Mouse (Mus musculus) stomach, embryonic 14.5 days (tissue): Measurements from ENCODE around the gene Dera. TPM values are rescaled to one million over a fixed set of nuclear protein-coding genes. Genes with fewer than 3 reads are reported as not detected.

Experiments
- ATAC-seq: fragments of 200-750 bp; cut with Nextera tagmentation; 2 replicates; pipeline ENCODE4 v1.8.0; 2017; ENCODE audit warnings: low read depth, moderate TSS enrichment; ENCODE audit not compliant: insufficient number of reproducible peaks, insufficient read depth, low FRiP score
- H3K27ac ChIP-seq: fragments of 300-500 bp; sonication (generic); 2 replicates; pipeline ENCODE4 v1.5.1; 2014; ENCODE audit warnings: mild to moderate bottlenecking, low read length, moderate library complexity, mixed read lengths
- H3K27me3 ChIP-seq: fragments of 300-500 bp; sonication (generic); 2 replicates; pipeline ENCODE4 v1.6.1; 2014; ENCODE audit warnings: low read length, control low read depth, mixed read lengths; ENCODE audit not compliant: control insufficient read depth, insufficient read depth
- H3K36me3 ChIP-seq: fragments of 300-500 bp; sonication (generic); 2 replicates; pipeline ENCODE4 v1.6.1; 2014; ENCODE audit warnings: mild to moderate bottlenecking, control low read depth, low read length, moderate library complexity, mixed read lengths; ENCODE audit not compliant: control insufficient read depth, insufficient read depth
- H3K4me1 ChIP-seq: fragments of 300-500 bp; sonication (generic); 2 replicates; pipeline ENCODE4 v1.6.1; 2014; ENCODE audit warnings: low read length, control low read depth, mixed read lengths; ENCODE audit not compliant: control insufficient read depth, insufficient read depth
- H3K4me2 ChIP-seq: fragments of 300-500 bp; sonication (generic); replicated peaks from 2 replicates; pipeline ENCODE4 v1.6.1; 2014; ENCODE audit warnings: low read depth, low read length, control low read depth
- H3K4me3 ChIP-seq: fragments of 300-500 bp; sonication (generic); 2 replicates; pipeline ENCODE4 v1.5.1; 2014; ENCODE audit warnings: low read depth, low read length, control low read depth
- H3K9ac ChIP-seq: fragments of 300-500 bp; sonication (generic); replicated peaks from 2 replicates; pipeline ENCODE4 v1.6.1; 2014; ENCODE audit warnings: low read depth, mild to moderate bottlenecking, control low read depth, low read length, moderate library complexity, mixed read lengths
- H3K9me3 ChIP-seq: fragments of 300-500 bp; sonication (generic); 2 replicates; pipeline ENCODE4 v1.6.1; 2016; ENCODE audit warnings: low read depth, low read length, control low read depth; ENCODE audit not compliant: control insufficient read depth
- WGBS: fragments of 180-500 bp; shearing (Covaris S2); extraction: QIAGEN DNeasy Blood & Tissue Kit; methylation state at CpG from one replicate; pipeline ENCODE4 v1.1.7; 2014; 5-methylcytosine and 5-hydroxymethylcytosine counted together
- polyA plus RNA-seq: library from polyadenylated mRNA; unstranded; fragments of >200 nt; fragmentation: Nextera tagmentation; extraction: Ambion mirVana; gene quantifications from 2 replicates; pipeline ENCODE4 v1.2.1, GENCODE M21; 2014

Dera gene
- polyA plus RNA-seq, 1 experiment from 2014 or later = 50.7 TPM

DNA sequence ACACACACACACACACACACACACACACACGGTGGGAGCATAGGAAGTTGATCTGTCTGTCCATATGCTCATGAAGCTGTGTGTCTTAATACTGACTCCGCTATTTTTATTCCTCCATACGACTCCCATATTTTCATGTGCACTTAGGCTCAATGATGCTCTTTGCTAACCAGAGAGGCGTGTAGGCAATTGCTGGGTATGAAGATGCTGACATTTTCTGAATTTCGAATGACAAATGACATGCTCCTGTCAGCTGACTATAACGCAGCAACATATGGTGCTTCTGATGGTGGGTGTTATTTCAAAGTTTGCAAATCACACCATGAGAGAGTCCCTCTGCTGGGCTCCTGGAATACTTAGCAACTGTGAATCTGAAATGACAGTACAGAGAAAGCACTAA is 116.3 kb downstream of the Dera start:
- 82% methylated on average over 6 of the region's 6 CpGs for WGBS
- Histone ChIP-seq H3K4me2 (no peak overlapping the region), H3K9ac (no peak overlapping the region), H3K36me3 (no peaks in the 10 kb centered on the region), H3K27me3 (no peaks in the 10 kb centered on the region), H3K9me3 (no peaks in the 10 kb centered on the region), H3K27ac (no peak overlapping the region), H3K4me3 (no peak overlapping the region), H3K4me1 (no peaks in the 10 kb centered on the region)
- ATAC-seq = no peak

GRCm38 (mm10) chr6:137872055-137872735 is 117.8 kb downstream of the Dera start:
- Histone ChIP-seq H3K36me3 (no peaks in the 10 kb centered on the region), H3K4me3 (no peak overlapping the region), H3K4me1 (no peaks in the 10 kb centered on the region), H3K27ac (no peak overlapping the region), H3K27me3 (no peaks in the 10 kb centered on the region), H3K9ac (no peak overlapping the region), H3K4me2 (no peak overlapping the region), H3K9me3 (no peaks in the 10 kb centered on the region)
- 38% methylated on average over 17 of the region's 17 CpGs for WGBS
- no peak for ATAC-seq

- H3K4me2 ChIP-seq = no peak overlapping the region
- H3K9ac ChIP-seq = no peak overlapping the region
- no peak overlapping the region for H3K4me3 ChIP-seq
- no peaks in the 10 kb centered on the region for H3K27me3 ChIP-seq
- H3K36me3 ChIP-seq = no peaks in the 10 kb centered on the region
- H3K4me1 ChIP-seq = no peaks in the 10 kb centered on the region
- H3K9me3 ChIP-seq = no peaks in the 10 kb centered on the region
- 59% methylated on average over 8 of the region's 8 CpGs for WGBS
- H3K27ac ChIP-seq = no peak overlapping the region
- ATAC-seq = peak; percentile 29; the same call in 1 of the 2 replicates
Observed at GRCm38 (mm10) chr6:137874471-137875244, 120.3 kb downstream of the Dera start.

GRCm38 (mm10) chr6:137885644-137886043 is 131.3 kb downstream of the Dera start:
- no peak overlapping the region for H3K4me3 ChIP-seq
- no peak overlapping the region for H3K9ac ChIP-seq
- ATAC-seq = no peak
- no peaks in the 10 kb centered on the region for H3K4me1 ChIP-seq
- no peak overlapping the region for H3K27ac ChIP-seq
- no peaks in the 10 kb centered on the region for H3K9me3 ChIP-seq
- H3K36me3 ChIP-seq = no peaks in the 10 kb centered on the region
- H3K4me2 ChIP-seq = no peak overlapping the region
- H3K27me3 ChIP-seq = no peaks in the 10 kb centered on the region
- 77% methylated on average over 6 of the region's 6 CpGs for WGBS

DNA sequence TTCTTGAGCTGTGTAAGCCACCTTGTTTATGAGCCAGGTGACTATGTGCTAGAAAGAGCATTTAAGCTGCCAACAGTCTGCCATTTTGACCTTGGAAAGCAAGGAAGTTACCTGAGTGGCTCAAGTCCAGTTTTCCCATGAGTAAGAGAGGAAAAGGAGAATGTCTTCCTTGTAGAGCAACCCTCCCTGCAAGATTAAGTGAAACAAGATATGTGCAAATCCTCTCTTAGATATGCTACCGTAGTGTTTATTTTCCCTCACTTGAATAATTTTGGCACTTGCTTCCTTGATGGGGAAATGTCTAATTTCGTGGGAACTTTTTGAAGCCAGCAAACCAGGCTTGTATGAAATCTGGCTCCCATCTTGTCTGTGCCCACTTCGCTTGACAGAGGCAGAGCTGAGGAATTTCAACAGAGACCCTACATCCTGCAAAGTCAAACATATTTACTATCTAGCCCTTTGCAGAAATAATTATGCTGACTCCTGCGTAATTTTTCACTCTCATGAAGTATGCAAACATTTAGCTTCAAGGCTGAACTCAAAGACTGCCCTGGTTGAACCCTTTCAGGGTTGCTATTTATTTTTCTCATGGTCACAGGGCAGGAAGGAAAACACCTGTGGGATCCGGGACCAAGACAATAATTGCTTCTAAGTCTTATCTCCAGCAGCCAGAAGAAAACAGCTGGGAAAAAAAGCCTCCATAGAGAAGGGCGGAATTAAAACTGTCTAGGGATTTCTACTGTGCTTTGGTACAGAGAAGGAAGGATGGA is 132.0 kb downstream of the Dera start:
- Histone ChIP-seq H3K9ac (no peak overlapping the region), H3K27ac (peak overlapping the region; percentile 4; the same call in 1 of the 2 replicates), H3K4me3 (no peak overlapping the region), H3K9me3 (no peaks in the 10 kb centered on the region), H3K4me1 (no peaks in the 10 kb centered on the region), H3K36me3 (no peaks in the 10 kb centered on the region), H3K4me2 (no peak overlapping the region), H3K27me3 (no peaks in the 10 kb centered on the region)
- WGBS = 13% methylated on average over 6 of the region's 6 CpGs
- no peak for ATAC-seq

DNA sequence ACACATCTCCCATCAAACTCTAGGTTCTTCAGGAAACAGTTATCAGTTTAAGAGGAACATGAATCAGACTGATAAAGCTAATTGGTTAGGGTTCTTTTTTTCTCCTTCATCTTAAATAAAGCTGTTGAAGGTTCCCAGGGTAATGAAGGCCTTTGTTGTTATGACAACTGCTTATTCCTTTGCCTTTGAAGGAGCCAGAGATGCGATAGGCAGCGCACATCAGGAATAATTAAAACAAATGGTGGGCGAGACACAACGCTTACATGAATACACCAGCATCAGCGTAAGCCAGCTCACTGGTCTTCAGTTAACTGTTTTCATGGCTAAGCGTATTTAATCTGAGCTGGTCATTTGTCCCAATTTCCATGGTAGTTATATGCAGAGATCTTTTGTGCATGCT is 132.9 kb downstream of the Dera start:
- no peaks in the 10 kb centered on the region for H3K27me3 ChIP-seq
- H3K4me3 ChIP-seq = no peak overlapping the region
- H3K36me3 ChIP-seq = no peaks in the 10 kb centered on the region
- H3K9ac ChIP-seq = no peak overlapping the region
- H3K4me1 ChIP-seq = no peaks in the 10 kb centered on the region
- no peaks in the 10 kb centered on the region for H3K9me3 ChIP-seq
- H3K27ac ChIP-seq = no peak overlapping the region
- no peak for ATAC-seq
- WGBS = 69% methylated on average over 6 of the region's 6 CpGs
- no peak overlapping the region for H3K4me2 ChIP-seq

DNA sequence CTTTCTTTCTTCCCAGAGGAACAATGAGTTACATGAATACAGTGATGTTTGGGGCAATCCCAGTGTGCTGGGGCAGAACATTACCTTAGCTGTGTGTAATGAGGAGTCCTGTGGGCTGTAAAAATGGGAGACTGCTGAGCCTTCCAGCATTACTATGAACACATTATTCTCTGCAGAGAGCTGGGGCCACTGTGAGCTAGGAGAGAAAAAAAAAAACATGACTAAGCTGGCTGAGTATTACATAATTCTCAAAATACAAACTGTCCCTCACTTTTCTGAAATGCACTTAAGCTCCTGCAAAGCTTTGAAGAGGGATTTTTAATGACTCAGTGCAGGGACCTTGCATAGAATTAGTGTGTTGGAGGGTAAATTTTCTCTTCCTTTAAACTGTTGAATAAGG is 143.3 kb downstream of the Dera start:
- ATAC-seq = no peak
- Histone ChIP-seq H3K27me3 (no peaks in the 10 kb centered on the region), H3K9ac (no peak overlapping the region), H3K4me2 (no peak overlapping the region), H3K36me3 (no peaks in the 10 kb centered on the region), H3K4me1 (no peaks in the 10 kb centered on the region), H3K4me3 (no peak overlapping the region), H3K27ac (no peak overlapping the region), H3K9me3 (no peaks in the 10 kb centered on the region)

DNA sequence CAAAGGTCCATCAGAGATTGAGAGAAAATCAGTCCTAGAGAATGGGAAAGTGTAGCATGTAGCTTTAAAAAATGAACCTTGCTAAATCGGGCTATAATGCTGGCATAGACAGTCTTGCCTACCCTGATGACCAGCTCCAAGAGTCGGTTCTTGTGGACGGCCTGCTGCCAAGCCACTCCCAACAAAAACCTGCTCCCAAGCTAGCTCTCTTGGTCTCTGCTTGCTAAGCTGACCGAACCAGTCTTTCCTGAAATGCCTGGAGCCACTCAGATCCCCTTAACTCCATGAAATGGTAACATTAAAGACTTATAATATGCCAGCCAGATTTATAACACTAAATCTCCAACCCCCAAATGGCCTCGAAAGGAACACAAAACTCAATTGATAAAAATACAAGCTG is 146.9 kb downstream of the Dera start:
- Histone ChIP-seq H3K4me3 (no peak overlapping the region), H3K9me3 (no peaks in the 10 kb centered on the region), H3K4me2 (no peak overlapping the region), H3K27ac (no peak overlapping the region), H3K36me3 (no peaks in the 10 kb centered on the region), H3K9ac (no peak overlapping the region), H3K4me1 (no peaks in the 10 kb centered on the region), H3K27me3 (no peaks in the 10 kb centered on the region)
- no peak for ATAC-seq
- 80% methylated on average over 5 of the region's 5 CpGs for WGBS
